Mouse (Mus musculus): ENCODE results near the gene Serpina3n. TPM values are rescaled to one million over a fixed set of nuclear protein-coding genes. Genes with fewer than 3 reads are reported as not detected.
"Not testable (repeated sequence)": the region's sequence is repeated elsewhere in the genome, so short reads cannot be mapped to it uniquely, and the experiment has no call there.

Serpina3n gene
- total RNA-seq, 2 experiments from 2014 or later: not detected

GRCm38 (mm10) chr12:104431359-104431758 is 24.8 kb downstream of the Serpina3n start:
- no peak for ATAC-seq (replicated peaks; ENCODE audit: low FRiP score, poor library complexity, severe bottlenecking)

GRCm38 (mm10) chr12:104433214-104433613 is 26.7 kb downstream of the Serpina3n start:
- no peak for ATAC-seq (replicated peaks; ENCODE audit: low FRiP score, poor library complexity, severe bottlenecking)

GRCm38 (mm10) chr12:104433951-104434735 is 27.6 kb downstream of the Serpina3n start:
- ATAC-seq (replicated peaks; ENCODE audit: low FRiP score, poor library complexity, severe bottlenecking): no peak

GRCm38 (mm10) chr12:104440087-104440760 is 33.7 kb downstream of the Serpina3n start:
- no peak for ATAC-seq (replicated peaks; ENCODE audit: low FRiP score, poor library complexity, severe bottlenecking)

- ATAC-seq (replicated peaks; ENCODE audit: low FRiP score, poor library complexity, severe bottlenecking): no peak
Measured at GRCm38 (mm10) chr12:104443716-104444115, 37.2 kb downstream of the Serpina3n start.

GRCm38 (mm10) chr12:104447056-104447455 is 40.5 kb downstream of the Serpina3n start:
- ATAC-seq (replicated peaks; ENCODE audit: low FRiP score, poor library complexity, severe bottlenecking): not testable (repeated sequence)

GRCm38 (mm10) chr12:104448099-104448498 is 41.6 kb downstream of the Serpina3n start:
- no peak for ATAC-seq (replicated peaks; ENCODE audit: low FRiP score, poor library complexity, severe bottlenecking)

- ATAC-seq (replicated peaks; ENCODE audit: low FRiP score, poor library complexity, severe bottlenecking): no peak
Measured at GRCm38 (mm10) chr12:104450257-104450656, 43.7 kb downstream of the Serpina3n start.

- ATAC-seq (replicated peaks; ENCODE audit: low FRiP score, poor library complexity, severe bottlenecking): no peak
Measured at GRCm38 (mm10) chr12:104453002-104453401, 46.5 kb downstream of the Serpina3n start.

GRCm38 (mm10) chr12:104459377-104459776 is 52.8 kb downstream of the Serpina3n start:
- no peak for ATAC-seq (replicated peaks; ENCODE audit: low FRiP score, poor library complexity, severe bottlenecking)

- ATAC-seq (replicated peaks; ENCODE audit: low FRiP score, poor library complexity, severe bottlenecking): no peak
Measured at GRCm38 (mm10) chr12:104461372-104461771, 54.8 kb downstream of the Serpina3n start.

Other genes starting within 250 kb of the Serpina3n start
- gene Serpina3f, start 192.2 kb upstream of the Serpina3n start, total RNA-seq (2015; ENCODE audit: low replicate concordance): 10.8 TPM in 1 of 2 replicates, not detected in the other
- 1.2 and 1.3 TPM in 2 replicates for gene Serpina3f, start 192.2 kb upstream of the Serpina3n start, total RNA-seq (2017; ENCODE audit: low replicate concordance)
- 4.7 TPM in 1 of 2 replicates, not detected in the other for gene Serpina3g, start 170.5 kb upstream of the Serpina3n start, total RNA-seq (2015; ENCODE audit: low replicate concordance)
- gene Serpina3g, start 170.5 kb upstream of the Serpina3n start, total RNA-seq (2017; ENCODE audit: low replicate concordance): 2.6 and 3.3 TPM in 2 replicates
- not detected in 2 replicates for gene Serpina3i, start 143.6 kb upstream of the Serpina3n start, total RNA-seq (2015; ENCODE audit: low replicate concordance)
- not detected in 2 replicates for gene Serpina3i, start 143.6 kb upstream of the Serpina3n start, total RNA-seq (2017; ENCODE audit: low replicate concordance)
- not detected in 2 replicates for gene Serpina3j, start 92.2 kb upstream of the Serpina3n start, total RNA-seq (2015; ENCODE audit: low replicate concordance)
- not detected in 2 replicates for gene Serpina3j, start 92.2 kb upstream of the Serpina3n start, total RNA-seq (2017; ENCODE audit: low replicate concordance)
- not detected in 2 replicates for gene Serpina3k, start 68.2 kb upstream of the Serpina3n start, total RNA-seq (2015; ENCODE audit: low replicate concordance)
- not detected in 2 replicates for gene Serpina3k, start 68.2 kb upstream of the Serpina3n start, total RNA-seq (2017; ENCODE audit: low replicate concordance)
- gene Serpina3m, start 68.2 kb upstream of the Serpina3n start, total RNA-seq (2015; ENCODE audit: low replicate concordance): not detected in 2 replicates
- gene Serpina3m, start 68.2 kb upstream of the Serpina3n start, total RNA-seq (2017; ENCODE audit: low replicate concordance): not detected in 2 replicates
- not detected in 2 replicates for gene Gsc, start 66.6 kb downstream of the Serpina3n start, total RNA-seq (2015; ENCODE audit: low replicate concordance)
- gene Gsc, start 66.6 kb downstream of the Serpina3n start, total RNA-seq (2017; ENCODE audit: low replicate concordance): not detected in 2 replicates